Mouse (Mus musculus): ENCODE data around the gene Pmvk.
"Not testable (repeated sequence)": the region's sequence is repeated elsewhere in the genome, so short reads cannot be mapped to it uniquely, and the experiment has no call there.

Gene Pmvk

GRCm38 (mm10) chr3:89429021-89429420 lies 25.3 kb upstream of the Pmvk start:
- not testable (repeated sequence) for DNase-seq (ENCODE audit: low spot score)

DNA sequence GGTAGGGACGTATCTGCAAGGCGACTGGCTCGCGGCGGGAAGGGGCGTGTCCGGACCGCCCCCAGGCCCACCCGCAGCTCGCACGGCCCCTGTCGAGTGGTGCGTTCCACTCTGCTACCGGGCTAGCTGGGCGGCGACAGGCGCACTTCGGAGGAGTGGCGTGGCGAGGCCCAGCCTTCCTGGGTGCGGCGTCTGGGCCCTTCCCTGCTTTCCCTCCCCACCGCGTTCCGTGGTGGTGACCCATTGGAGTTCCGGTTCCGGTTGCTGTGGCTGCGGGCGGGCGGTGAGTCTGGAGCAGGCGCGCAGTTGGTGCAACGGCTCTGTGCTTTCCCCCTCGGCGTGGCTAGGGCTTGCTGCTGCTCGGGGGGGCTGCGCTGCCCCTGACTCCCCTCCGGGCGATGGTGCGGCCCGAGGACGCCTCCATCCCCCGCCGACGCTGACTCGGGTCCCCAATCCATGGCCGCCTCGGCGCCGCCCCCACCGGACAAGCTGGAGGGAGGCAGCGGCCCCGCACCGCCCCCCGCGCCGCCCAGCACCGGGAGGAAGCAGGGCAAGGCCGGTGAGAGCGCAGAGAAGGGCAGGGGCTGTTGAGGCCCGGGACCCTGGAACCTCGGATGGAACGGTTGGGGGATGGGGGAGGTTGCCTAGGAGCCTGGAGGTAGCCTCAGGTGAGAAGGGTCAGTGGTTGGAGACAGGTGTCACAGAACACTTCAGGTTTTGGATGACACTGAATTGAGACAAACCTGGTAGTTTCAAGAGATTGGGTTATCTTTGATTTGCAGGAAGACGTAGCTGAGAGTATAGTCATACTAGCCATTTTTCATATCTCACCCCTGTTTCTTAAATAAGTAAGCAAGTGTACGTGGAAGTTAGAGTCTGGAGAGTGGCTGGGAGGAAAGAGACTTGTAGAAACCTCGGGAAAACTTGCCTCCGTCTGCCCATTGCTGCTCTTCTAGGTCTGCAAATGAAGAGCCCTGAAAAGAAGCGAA lies 23.9 kb upstream of the Pmvk start, which contains the start of gene Pygo2:
TSS of gene Pygo2 (plus strand) at position 44 of the 989 bp plus-strand sequence.
- DNase-seq (ENCODE audit: low spot score): peak; percentile 97

- no peak for DNase-seq (ENCODE audit: low spot score)
Observed at GRCm38 (mm10) chr3:89432606-89433005, 21.7 kb upstream of the Pmvk start.

DNA sequence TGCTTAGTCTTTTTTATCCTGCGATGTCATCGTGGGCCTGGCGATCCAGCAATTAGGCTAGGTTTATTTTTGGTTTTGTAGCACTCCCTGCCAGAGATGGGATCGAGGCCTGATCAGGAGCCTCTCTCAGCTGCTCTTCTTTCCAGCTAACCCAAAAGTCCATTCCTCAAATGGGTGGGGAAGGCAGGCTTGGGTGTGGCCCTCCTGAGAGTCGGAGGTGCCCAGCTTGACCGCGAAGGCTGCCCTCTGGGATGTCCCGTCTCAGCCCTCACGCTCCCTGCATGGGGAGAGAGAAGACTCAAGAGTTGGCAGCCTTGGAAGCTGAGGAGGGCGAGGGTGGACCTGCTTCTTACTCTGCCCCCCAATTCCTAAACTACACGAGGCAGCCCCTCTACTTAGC lies 19.8 kb upstream of the Pmvk start:
- no peak for DNase-seq (ENCODE audit: low spot score)

DNA sequence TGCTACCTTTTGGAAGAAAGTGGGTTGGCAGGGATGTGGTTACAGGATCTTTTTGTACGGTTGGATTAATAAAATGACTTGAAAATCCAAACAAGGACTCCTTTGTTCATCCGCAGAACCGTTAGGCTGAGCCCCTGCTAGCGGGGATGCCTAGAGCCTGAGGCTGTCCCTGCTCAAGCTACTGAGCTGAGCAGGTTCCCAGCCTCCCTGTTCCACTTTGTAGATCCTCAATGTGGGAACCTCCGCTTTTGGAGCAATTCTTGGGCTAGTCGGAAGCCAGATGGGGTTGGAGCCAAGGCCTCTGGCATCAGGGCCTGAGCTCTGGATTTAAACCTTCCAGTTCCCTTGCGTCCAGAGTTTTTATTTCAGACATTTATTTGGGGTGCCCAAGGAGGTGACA lies 19.3 kb upstream of the Pmvk start:
- DNase-seq (ENCODE audit: low spot score): no peak

DNA sequence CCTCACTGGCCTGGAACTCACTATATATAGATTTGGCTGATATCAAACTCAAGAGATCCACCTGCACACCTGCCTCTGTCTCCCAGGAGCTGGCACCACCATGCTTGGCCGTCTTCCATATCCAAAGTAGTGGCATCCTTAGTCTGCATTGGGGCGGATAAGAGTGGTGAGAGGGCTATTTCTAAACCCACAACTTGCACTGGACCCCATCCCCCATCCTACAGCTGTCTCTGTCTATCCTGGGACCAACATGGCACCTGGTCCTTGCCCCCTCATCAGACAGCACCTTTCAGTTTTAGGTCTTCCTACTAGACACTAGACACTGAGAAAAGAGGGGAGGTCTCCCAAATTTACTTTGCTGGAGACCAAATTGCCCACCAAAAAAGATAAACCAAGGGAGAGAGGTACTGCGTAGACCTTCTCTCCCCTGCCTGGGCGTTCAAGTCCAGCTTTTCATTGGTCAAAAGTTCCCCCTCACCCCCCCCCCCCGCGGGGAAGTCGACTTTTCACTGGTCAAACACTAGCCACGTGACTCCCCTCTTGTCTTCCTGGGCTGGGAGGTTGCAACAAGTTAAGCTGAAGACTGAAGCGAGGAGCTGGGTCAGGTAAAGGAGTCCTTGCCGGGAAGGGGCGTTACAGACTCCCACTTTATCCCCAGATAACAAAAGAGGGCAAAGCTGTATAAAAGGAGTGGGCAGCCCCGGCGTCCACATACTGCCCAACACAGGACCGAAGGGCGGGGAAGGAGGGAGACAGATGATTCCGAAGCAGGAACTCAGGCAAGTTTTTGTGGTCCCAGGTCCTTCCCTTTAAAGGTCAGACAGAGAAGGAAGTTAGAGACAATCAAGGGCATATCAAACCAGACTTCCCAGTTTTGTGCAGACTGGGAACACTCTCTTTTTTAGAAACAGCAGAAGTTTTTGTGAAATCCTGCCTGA lies 17.9 kb upstream of the Pmvk start, which contains the start of gene Pbxip1:
TSS of gene Pbxip1 (plus strand) at position 531 of the 938 bp plus-strand sequence.
- peak; percentile 88 for DNase-seq (ENCODE audit: low spot score)

DNA sequence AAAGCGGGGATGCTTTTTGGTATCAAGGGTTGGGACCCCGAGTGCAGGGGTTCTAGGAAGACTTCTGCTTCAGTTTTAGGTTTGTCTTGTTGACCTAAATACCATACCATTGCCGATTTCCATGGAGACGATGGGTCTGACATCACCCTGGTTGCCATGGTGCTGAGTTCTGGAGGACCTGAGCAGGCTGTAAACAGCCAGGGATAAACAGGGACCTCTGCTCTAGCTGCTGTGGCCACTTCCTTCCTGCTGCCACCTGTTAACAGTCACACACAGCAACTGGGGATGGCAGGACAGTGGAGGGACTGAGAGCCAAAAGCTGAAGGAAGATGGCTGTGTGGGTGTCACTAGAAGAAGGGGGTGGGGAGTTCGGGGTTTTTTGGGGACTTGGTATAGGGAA lies 17.1 kb upstream of the Pmvk start:
- no peak for DNase-seq (ENCODE audit: low spot score)

GRCm38 (mm10) chr3:89440691-89441090 lies 13.7 kb upstream of the Pmvk start:
- DNase-seq (ENCODE audit: low spot score): no peak

DNA sequence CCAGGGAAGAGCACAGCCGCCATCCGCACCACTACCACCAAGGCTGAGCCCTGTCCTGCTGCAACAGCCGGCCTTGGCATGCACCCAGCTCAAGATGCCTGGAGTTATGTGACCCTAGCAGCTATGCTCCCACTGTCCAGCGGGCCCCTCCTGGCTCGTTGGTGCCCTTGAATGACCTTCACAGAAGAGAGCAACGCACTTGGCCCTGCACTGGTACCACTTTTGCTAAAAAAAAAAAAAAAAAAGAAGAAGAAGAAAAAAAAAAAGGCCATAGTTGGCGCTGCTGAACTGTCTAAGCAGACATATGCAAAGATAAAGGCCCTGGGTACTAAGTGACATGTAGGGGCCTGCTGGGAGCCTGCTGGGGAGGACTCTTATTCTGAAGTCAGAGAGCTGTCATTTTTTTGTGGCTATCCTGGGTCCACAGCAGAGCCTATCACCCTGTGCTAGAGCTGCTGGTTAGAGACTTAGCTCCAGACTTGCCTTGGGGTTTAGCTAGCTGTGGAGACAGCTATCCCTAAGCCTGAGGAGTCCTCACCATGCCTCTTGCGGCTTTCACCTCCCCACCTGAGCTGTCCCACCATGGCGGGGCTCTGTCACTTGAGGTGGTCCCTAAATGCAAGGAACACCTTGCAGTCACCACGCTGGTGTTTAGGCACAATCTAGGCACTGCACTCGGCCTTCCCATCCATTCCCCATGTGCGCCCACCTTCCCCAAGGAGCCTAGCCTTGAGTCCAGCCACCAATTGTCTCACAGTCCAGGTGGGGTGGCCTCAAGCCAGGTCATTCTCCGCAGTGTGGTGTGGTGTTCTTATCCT lies 5.4 kb upstream of the Pmvk start:
- no peak for DNase-seq (ENCODE audit: low spot score)

DNA sequence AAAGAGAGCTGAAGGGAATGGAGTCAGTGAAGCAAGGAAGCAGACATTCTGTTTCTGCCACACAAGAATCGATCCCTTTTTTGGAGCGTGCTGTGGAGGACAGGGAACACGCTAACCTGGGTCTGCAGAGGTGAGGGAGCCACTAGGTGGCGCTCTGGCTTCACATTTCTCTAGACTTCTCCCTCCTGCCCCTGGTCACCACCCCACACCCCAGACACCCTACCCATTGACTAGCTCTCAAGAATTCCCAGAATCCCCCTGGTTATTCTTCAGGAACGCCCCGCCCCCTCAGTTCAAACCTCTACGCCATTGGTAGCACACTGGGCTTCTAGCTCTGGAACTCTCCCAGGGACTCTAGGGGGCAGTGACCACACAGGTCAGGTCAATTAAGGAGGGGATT lies 4.8 kb upstream of the Pmvk start:
- peak; percentile 52 for DNase-seq (ENCODE audit: low spot score)

- no peak for DNase-seq (ENCODE audit: low spot score)
Observed at GRCm38 (mm10) chr3:89451916-89452315, 2.4 kb upstream of the Pmvk start.

DNA sequence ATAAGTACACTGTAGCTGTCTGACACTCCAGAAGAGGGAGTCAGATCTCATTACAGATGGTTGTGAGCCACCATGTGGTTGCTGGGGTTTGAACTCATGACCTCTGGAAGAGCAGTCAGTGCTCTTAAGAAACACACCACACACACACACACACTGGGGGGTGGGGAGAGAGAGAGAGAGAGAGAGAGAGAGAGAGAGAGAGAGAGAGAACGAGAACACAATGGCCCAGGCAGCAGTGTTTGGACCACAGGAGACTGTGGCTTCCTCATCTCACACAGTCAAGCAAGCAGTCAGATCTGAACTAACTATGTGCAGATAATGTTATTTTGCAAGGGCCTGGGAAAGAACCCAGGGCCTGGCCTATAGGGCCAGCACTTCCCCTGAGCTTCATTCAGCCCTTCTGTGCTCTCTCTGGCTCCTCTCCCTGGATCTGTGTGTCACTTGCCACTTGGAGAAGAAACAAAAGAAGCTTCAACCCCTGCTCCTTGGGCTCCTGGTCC lies 1.5 kb downstream of the Pmvk start:
- no peak for DNase-seq (ENCODE audit: low spot score)

DNA sequence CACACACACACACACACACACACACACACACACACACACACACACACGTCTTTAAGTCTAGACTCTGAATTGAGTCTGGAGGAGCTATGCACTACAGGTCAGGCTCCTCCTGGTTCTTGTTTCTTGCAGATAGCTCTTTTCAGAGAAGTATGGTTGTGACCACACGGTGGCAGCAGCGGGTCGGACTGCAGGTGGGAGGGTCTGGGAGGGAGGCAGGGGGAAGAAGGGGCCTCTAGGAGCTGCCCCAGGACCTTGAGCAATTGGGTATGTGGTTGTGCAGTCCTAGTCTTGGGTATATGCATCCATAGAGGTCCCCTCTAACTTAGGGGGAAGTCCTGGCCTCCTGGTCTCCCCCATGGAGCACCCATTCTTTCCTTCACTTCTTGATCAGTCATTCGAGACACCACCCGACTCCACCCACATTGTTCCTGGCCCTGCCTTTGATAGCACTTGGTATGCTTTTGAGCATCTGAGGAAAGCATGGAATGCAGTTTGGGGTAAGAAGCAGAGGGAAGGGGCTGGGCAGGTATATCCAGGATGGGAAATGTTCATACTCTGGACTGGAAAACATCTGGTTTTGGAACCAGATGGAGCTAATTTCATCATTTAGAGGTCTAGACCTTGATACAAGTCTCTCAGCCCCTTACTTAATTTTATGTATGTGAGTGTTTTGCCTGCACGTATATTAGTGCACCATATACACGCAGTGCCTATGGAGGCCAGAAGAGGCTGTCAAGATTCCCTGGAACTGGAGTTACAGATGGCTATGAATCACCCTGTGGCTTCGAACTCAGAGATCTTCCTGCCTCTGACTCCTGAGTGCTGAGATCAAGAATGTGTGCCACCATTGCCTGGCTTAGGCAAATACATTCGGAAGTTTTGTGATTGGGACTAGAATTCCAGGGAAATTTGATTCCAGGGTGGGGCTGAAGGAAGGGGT lies 2.7 kb downstream of the Pmvk start:
- peak; percentile 74 for DNase-seq (ENCODE audit: low spot score)

DNA sequence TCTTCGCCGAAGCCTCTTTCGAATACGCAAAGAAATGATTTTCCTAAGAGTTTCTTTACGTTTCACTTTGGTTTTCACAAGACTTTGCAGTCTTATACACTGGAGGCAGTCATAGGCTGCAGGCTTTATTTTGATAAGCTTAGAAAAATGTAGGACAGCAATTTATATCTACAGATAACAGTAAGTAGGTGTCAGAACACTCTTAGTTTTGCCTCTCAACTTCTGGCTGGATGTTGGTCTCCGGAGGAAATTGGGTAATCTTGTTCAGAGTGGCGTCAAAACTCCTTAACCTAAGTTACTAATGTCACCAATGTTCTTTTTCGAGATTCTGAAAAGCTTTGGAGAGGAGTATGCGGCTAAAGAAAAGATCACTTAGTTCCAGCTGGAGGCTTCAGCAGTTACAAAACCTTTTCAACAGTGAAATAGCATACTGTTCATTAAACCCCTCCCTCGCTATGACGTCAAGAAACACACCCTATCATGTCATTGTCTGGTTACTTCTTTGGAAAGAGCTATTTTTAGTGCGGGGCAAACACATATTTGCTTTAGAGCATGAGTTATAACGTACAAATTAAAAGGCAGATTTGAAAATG lies 4.1 kb downstream of the Pmvk start:
- DNase-seq (ENCODE audit: low spot score): no peak

- peak; percentile 94 for DNase-seq (ENCODE audit: low spot score)
Observed at GRCm38 (mm10) chr3:89458965-89459807, 4.8 kb downstream of the Pmvk start.

DNA sequence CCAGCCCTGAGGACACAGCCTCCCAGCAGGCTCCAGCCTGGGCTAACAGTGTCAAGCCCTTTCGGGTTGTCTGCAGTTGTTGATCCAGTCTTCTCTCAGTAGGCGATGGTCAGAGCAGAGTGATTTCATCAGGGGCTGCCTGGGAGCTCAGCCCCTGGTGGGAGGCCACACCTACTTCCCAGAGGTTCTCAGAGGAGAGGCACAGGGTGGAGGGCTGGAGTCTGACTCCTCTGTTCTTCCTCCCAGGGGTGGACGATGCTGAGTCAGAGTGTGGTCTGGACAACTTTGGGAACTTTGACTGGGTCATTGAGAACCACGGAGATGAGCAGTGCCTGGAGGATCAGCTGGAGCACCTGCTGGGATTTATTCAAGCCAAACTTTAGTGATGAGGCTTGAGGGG lies 13.9 kb downstream of the Pmvk start:
- DNase-seq (ENCODE audit: low spot score): no peak

DNA sequence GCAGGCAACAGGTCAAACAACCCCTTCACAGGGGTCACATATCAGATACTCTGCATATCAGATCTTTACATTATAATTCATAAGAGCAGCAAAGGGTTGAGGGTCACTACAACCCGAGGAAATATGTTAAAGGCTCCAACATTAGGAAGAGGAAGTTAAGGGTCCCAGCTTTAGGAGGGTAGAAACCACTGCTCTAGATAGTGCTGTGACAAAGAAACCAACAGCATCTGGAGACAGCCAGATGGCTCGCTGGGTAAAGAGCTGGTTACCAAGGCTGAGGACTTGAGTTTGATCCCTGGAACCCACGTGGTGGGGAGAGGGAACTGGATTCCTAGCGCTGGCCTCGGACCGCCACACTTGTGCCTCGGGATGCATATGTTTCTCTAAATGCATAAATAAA lies 17.9 kb downstream of the Pmvk start:
- DNase-seq (ENCODE audit: low spot score): no peak

DNA sequence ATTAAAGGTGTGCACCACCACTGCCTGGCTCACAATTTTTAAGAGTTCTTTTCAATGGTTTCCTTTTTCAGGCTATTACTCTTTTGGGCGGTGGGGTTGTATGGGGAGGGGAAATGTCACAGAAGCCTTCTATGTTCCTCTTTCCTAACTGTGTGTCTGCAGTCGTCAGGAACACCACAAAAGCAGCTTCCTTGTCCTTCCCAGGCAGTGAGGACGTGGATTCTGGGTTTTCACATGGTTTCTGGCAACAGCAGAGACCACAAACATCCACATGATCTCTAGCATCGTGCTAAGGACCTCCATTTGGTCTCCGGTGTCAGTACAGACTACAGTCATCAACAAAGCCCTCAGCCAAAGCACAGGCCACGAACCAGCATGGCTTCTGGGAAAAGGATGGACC lies 19.5 kb downstream of the Pmvk start:
- no peak for DNase-seq (ENCODE audit: low spot score)

- no peak for DNase-seq (ENCODE audit: low spot score)
Observed at GRCm38 (mm10) chr3:89479055-89479454, 24.7 kb downstream of the Pmvk start.

All from yolk sac, embryonic 10.5 days (tissue).